Mouse (Mus musculus) stomach, embryonic 15.5 days (tissue): ENCODE data around the gene Car5a. TPM values are rescaled to one million over a fixed set of nuclear protein-coding genes. Genes with fewer than 3 reads are reported as not detected.

Experiments
- ATAC-seq: fragments of 200-750 bp; cut with Nextera tagmentation; 2 replicates; pipeline ENCODE4 v1.8.0; 2017; ENCODE audit warnings: low read depth, moderate number of reproducible peaks, moderate TSS enrichment; ENCODE audit not compliant: insufficient read depth, low FRiP score
- H3K27ac ChIP-seq: fragments of 300-500 bp; sonication (generic); 2 replicates; pipeline ENCODE4 v1.5.1; 2015; ENCODE audit warnings: mild to moderate bottlenecking, inconsistent platforms
- H3K27me3 ChIP-seq: fragments of 300-500 bp; sonication (generic); replicated peaks from 2 replicates; pipeline ENCODE4 v1.6.1; 2015; ENCODE audit warnings: inconsistent platforms
- H3K36me3 ChIP-seq: fragments of 300-500 bp; sonication (generic); 2 replicates; pipeline ENCODE4 v1.6.1; 2015; ENCODE audit warnings: inconsistent platforms
- H3K4me1 ChIP-seq: fragments of 300-500 bp; sonication (generic); 2 replicates; pipeline ENCODE4 v1.6.1; 2015; ENCODE audit warnings: inconsistent platforms
- H3K4me2 ChIP-seq: fragments of 300-500 bp; sonication (generic); 2 replicates; pipeline ENCODE4 v1.6.1; 2015; ENCODE audit warnings: mild to moderate bottlenecking, inconsistent platforms
- H3K4me3 ChIP-seq: fragments of 300-500 bp; sonication (generic); replicated peaks from 2 replicates; pipeline ENCODE4 v1.5.1; 2015; ENCODE audit warnings: inconsistent platforms
- H3K9ac ChIP-seq: fragments of 300-500 bp; sonication (generic); 2 replicates; pipeline ENCODE4 v1.6.1; 2015; ENCODE audit warnings: inconsistent platforms
- H3K9me3 ChIP-seq: fragments of 300-500 bp; sonication (generic); 2 replicates; pipeline ENCODE4 v1.6.1; 2016; ENCODE audit warnings: inconsistent platforms
- WGBS: fragments of 180-500 bp; shearing (Covaris S2); methylation state at CpG from one replicate; pipeline ENCODE4 v1.1.7; 2015; 5-methylcytosine and 5-hydroxymethylcytosine counted together
- polyA plus RNA-seq: library from polyadenylated mRNA; unstranded; fragments of >200 nt; fragmentation: Nextera tagmentation; extraction: Ambion mirVana; gene quantifications from 2 replicates; pipeline ENCODE4 v1.2.1, GENCODE M21; 2015

Car5a gene
- polyA plus RNA-seq, 1 experiment from 2014 or later, result 0.21 TPM

GRCm38 (mm10) chr8:121885001-121885400 lies 59.7 kb downstream of the Car5a start:
- no peak overlapping the region for H3K4me3 ChIP-seq
- no peaks in the 10 kb centered on the region for H3K27me3 ChIP-seq
- no peak overlapping the region for H3K9ac ChIP-seq
- peaks cover 1% of the 10 kb centered on the region; the same call in 1 of the 2 replicates for H3K4me1 ChIP-seq
- H3K36me3 ChIP-seq, result peaks cover 46% of the 10 kb centered on the region; the same call in 1 of the 2 replicates
- no peaks in the 10 kb centered on the region for H3K9me3 ChIP-seq
- no peak overlapping the region for H3K27ac ChIP-seq
- no peak overlapping the region for H3K4me2 ChIP-seq
- no peak for ATAC-seq
- WGBS, result 95% methylated on average over 9 of the region's 9 CpGs

GRCm38 (mm10) chr8:121884181-121884580 lies 60.5 kb downstream of the Car5a start:
- no peak overlapping the region for H3K4me3 ChIP-seq
- no peak overlapping the region for H3K4me2 ChIP-seq
- ATAC-seq, result no peak
- 92% methylated on average over 3 of the region's 3 CpGs for WGBS
- no peak overlapping the region for H3K27ac ChIP-seq
- H3K27me3 ChIP-seq, result no peaks in the 10 kb centered on the region
- H3K9me3 ChIP-seq, result no peaks in the 10 kb centered on the region
- H3K4me1 ChIP-seq, result no peaks in the 10 kb centered on the region
- peaks cover 46% of the 10 kb centered on the region; the same call in 1 of the 2 replicates for H3K36me3 ChIP-seq
- no peak overlapping the region for H3K9ac ChIP-seq

DNA sequence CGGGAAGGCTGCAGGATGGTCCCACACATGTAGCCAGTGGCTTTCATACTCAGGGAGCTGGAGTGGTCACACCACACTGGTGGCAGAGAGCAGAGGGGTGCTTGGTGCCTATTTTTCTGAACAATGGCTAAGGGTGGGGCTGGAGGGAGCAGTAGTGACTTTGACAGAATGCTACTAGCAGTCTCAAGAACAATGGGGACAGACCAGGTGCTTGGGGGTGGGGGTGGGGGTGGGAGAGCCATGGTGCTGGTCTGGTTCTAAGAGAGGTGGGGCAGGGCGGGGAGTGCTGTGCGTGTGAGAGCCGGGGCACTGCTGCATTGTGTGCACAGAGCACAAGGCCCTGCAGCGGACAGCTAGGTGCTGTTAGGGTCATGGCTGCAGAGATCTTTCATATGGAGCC lies 62.8 kb downstream of the Car5a start:
- Histone ChIP-seq H3K4me3 (no peak overlapping the region), H3K27ac (no peak overlapping the region), H3K36me3 (peaks cover 43% of the 10 kb centered on the region; the same call in 1 of the 2 replicates), H3K4me2 (no peak overlapping the region), H3K9me3 (no peaks in the 10 kb centered on the region), H3K27me3 (no peaks in the 10 kb centered on the region), H3K4me1 (no peaks in the 10 kb centered on the region), H3K9ac (no peak overlapping the region)
- WGBS, result 73% methylated on average over 5 of the region's 5 CpGs
- no peak for ATAC-seq

GRCm38 (mm10) chr8:121880818-121881217 lies 63.9 kb downstream of the Car5a start:
- WGBS, result 42% methylated on average over 1 of the region's 1 CpGs
- H3K9ac ChIP-seq, result no peak overlapping the region
- H3K4me2 ChIP-seq, result no peak overlapping the region
- ATAC-seq, result no peak
- H3K4me3 ChIP-seq, result no peak overlapping the region
- H3K27me3 ChIP-seq, result no peaks in the 10 kb centered on the region
- H3K36me3 ChIP-seq, result peaks cover 32% of the 10 kb centered on the region; the same call in 1 of the 2 replicates
- H3K4me1 ChIP-seq, result no peaks in the 10 kb centered on the region
- no peak overlapping the region for H3K27ac ChIP-seq
- H3K9me3 ChIP-seq, result no peaks in the 10 kb centered on the region

GRCm38 (mm10) chr8:121879712-121880111 lies 65.0 kb downstream of the Car5a start:
- WGBS, result 85% methylated on average over 3 of the region's 3 CpGs
- Histone ChIP-seq H3K27me3 (no peaks in the 10 kb centered on the region), H3K4me3 (no peak overlapping the region), H3K4me2 (no peak overlapping the region), H3K9ac (no peak overlapping the region), H3K36me3 (peaks cover 26% of the 10 kb centered on the region; the same call in 1 of the 2 replicates), H3K9me3 (no peaks in the 10 kb centered on the region), H3K27ac (no peak overlapping the region), H3K4me1 (peaks cover 2% of the 10 kb centered on the region; the same call in 1 of the 2 replicates)
- ATAC-seq, result no peak

DNA sequence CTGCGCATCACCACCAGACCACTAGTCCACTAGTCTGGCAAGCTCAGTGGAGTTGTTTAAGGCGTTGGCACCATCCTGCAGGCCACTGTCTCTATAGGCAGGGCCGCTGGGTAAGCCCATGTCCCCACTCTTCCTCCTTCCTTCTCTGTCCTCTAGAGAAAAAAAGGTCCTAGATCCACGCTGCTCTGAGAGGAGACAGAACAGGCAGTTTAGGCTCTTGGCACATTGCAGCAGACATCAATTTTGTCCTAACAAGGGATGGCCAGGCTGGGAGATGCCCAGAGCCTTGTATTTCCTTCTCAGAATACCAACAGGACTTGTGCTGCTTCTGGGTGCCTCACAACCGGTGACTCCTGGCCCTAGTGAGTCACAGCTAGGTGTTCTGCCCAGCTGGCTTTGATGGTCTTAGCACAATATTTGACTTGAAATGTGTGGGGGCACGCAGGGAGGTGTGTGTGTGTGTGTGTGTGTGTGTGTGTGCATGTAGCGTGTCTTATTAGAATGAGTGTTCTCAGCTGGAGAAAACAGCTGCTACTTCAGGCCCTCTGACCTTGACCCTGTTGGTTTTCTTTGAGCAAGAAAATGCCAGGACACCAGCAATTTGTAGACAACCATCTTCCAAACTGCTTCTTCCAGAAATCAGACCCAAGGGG lies 66.8 kb downstream of the Car5a start:
- H3K4me3 ChIP-seq, result no peak overlapping the region
- 76% methylated on average over 7 of the region's 7 CpGs for WGBS
- no peak for ATAC-seq
- no peak overlapping the region for H3K4me2 ChIP-seq
- H3K4me1 ChIP-seq, result peaks cover 8% of the 10 kb centered on the region
- peaks cover 9% of the 10 kb centered on the region; the same call in 1 of the 2 replicates for H3K36me3 ChIP-seq
- no peaks in the 10 kb centered on the region for H3K9me3 ChIP-seq
- H3K27me3 ChIP-seq, result no peaks in the 10 kb centered on the region
- H3K27ac ChIP-seq, result 0 out of 2 replicates have a peak overlapping the region, but pooled peaks have one; percentile 2
- H3K9ac ChIP-seq, result no peak overlapping the region

- Histone ChIP-seq H3K27me3 (no peaks in the 10 kb centered on the region), H3K4me1 (peaks cover 13% of the 10 kb centered on the region), H3K9me3 (no peaks in the 10 kb centered on the region), H3K36me3 (0 out of 2 replicates have a peak, but pooled peaks cover 5% of the 10 kb centered on the region), H3K9ac (no peak overlapping the region), H3K4me3 (no peak overlapping the region), H3K4me2 (no peak overlapping the region), H3K27ac (no peak overlapping the region)
- ATAC-seq, result no peak
- WGBS, result 50% methylated on average over 5 of the region's 5 CpGs
Observed at GRCm38 (mm10) chr8:121877212-121877611, 67.5 kb downstream of the Car5a start.

DNA sequence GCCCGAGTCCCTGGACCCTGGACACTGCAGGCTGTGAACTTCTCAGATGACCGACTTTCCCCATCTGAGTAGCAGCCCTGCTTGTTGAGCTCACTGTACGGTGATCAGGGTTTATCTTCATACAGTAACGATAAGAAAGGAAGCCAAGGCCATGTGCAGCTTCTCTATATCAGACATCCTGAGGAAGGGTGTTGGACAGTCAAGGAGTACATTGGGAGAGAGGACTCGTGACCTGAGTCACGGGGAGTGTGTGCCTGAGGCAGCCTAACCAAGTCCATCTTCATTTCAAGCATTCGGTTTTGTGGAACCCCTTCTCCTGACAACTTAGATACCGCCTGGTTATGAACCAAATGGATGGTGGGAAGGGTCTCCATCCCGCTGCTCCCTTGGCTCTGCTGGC lies 69.2 kb downstream of the Car5a start:
- no peaks in the 10 kb centered on the region for H3K36me3 ChIP-seq
- WGBS, result 74% methylated on average over 9 of the region's 9 CpGs
- no peak for ATAC-seq
- no peaks in the 10 kb centered on the region for H3K9me3 ChIP-seq
- H3K4me1 ChIP-seq, result peaks cover 14% of the 10 kb centered on the region
- no peak overlapping the region for H3K4me2 ChIP-seq
- peak overlapping the region; percentile 38; the same call in 1 of the 2 replicates for H3K27ac ChIP-seq
- no peak overlapping the region for H3K9ac ChIP-seq
- H3K4me3 ChIP-seq, result no peak overlapping the region
- H3K27me3 ChIP-seq, result no peaks in the 10 kb centered on the region

DNA sequence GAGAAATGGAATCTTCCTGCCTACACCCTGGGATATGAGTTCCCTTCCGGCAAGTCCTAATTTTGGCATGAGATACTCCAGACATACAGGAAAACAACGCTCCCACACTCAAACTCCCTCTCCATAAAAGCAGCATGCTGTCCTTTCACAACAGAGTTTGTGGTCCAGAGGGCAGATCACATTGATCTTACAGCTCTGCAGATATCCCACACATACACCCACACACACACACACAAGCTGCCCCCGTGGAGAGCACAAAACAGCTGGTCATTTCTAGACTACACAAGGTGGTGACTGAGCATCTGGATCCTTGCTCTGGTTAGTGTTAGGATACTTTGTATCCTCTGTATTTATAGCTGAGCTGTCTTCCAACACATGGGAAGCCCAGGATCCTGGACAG lies 69.7 kb downstream of the Car5a start:
- Histone ChIP-seq H3K36me3 (no peaks in the 10 kb centered on the region), H3K27me3 (no peaks in the 10 kb centered on the region), H3K9me3 (no peaks in the 10 kb centered on the region), H3K4me1 (peaks cover 14% of the 10 kb centered on the region), H3K27ac (peak overlapping the region; percentile 38), H3K4me2 (no peak overlapping the region), H3K4me3 (no peak overlapping the region), H3K9ac (no peak overlapping the region)
- ATAC-seq, result no peak
- 52% methylated on average over 3 of the region's 3 CpGs for WGBS

DNA sequence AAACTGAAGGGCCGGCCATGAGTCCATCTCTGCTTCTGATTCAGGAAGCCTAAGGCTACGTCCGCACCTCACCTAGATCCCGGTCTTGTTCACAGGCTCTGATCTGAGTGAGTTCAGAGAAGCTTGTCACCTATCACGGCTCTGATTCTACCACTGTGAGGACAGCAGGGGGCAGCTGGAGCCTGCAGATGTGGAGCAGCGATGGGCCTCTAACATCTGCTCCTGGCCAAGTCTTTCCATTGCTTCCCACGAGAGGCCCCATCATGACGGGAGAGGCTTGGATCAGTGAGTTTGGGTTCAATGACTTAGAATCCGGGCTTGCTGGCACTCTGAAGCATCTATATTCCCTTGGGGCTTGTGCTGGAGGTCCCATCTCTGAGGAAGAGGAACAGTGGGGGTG lies 70.7 kb downstream of the Car5a start:
- H3K4me1 ChIP-seq, result peaks cover 14% of the 10 kb centered on the region
- H3K9me3 ChIP-seq, result no peaks in the 10 kb centered on the region
- no peaks in the 10 kb centered on the region for H3K36me3 ChIP-seq
- WGBS, result 47% methylated on average over 9 of the region's 9 CpGs
- no peak overlapping the region for H3K4me2 ChIP-seq
- no peaks in the 10 kb centered on the region for H3K27me3 ChIP-seq
- H3K4me3 ChIP-seq, result no peak overlapping the region
- H3K9ac ChIP-seq, result no peak overlapping the region
- ATAC-seq, result peak; percentile 57
- H3K27ac ChIP-seq, result peak overlapping the region; percentile 49; the same call in 1 of the 2 replicates

- H3K27ac ChIP-seq, result peak overlapping the region; percentile 70
- 15% methylated on average over 10 of the region's 10 CpGs for WGBS
- H3K9ac ChIP-seq, result no peak overlapping the region
- H3K9me3 ChIP-seq, result no peaks in the 10 kb centered on the region
- no peaks in the 10 kb centered on the region for H3K27me3 ChIP-seq
- no peaks in the 10 kb centered on the region for H3K36me3 ChIP-seq
- peak; percentile 58 for ATAC-seq
- no peak overlapping the region for H3K4me3 ChIP-seq
- H3K4me1 ChIP-seq, result peaks cover 14% of the 10 kb centered on the region
- peak overlapping the region; percentile 4; the same call in 1 of the 2 replicates for H3K4me2 ChIP-seq
Observed at GRCm38 (mm10) chr8:121871833-121872440, 72.8 kb downstream of the Car5a start.

DNA sequence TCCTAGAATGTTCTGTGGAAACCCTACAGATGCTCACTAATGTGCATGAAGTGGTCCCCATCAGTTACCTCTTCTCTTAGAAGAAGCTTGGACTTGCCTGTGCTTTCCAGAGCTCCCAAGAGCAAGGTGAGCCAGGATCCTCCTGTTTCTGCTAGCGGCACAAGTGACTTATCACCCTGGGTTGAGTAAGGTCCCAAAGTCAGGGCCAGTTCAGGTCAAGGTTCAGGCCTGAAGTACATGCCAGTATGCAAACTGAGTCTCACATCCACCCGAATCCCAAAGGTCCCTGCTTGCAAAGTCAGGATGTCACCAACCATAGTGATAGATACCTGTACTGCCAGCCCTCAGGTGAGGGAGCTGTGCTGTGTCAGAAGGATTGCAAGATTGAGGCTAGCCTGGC lies 74.5 kb downstream of the Car5a start:
- no peaks in the 10 kb centered on the region for H3K9me3 ChIP-seq
- whole genome bisulfite sequencing, result 75% methylated on average over 2 of the region's 2 CpGs

More for the DNA sequence above, 74.5 kb downstream of the Car5a start:
- no peak overlapping the region for H3K4me3 ChIP-seq
- ATAC-seq, result no peak
- H3K27ac ChIP-seq, result no peak overlapping the region
- H3K27me3 ChIP-seq, result no peaks in the 10 kb centered on the region
- H3K36me3 ChIP-seq, result no peaks in the 10 kb centered on the region
- no peak overlapping the region for H3K4me2 ChIP-seq
- H3K4me1 ChIP-seq, result peaks cover 14% of the 10 kb centered on the region
- H3K9ac ChIP-seq, result no peak overlapping the region
